Mouse (Mus musculus) CH12.LX (cell line): Measurements from ENCODE around the gene Gnl3l. TPM values are rescaled to one million over a fixed set of nuclear protein-coding genes. Genes with fewer than 3 reads are reported as not detected.

Experiments
- DNase-seq: peaks from one replicate; pipeline ENCODE4 v3.0.0-alpha.2; 2013; ENCODE audit errors: extremely low read depth
- H3K27ac ChIP-seq: 2 replicates; pipeline ENCODE4 v1.5.1; 2012; ENCODE audit warnings: low read depth, mild to moderate bottlenecking, control low read depth, moderate library complexity; ENCODE audit not compliant: insufficient read depth
- H3K27me3 ChIP-seq: replicated peaks from 2 replicates; pipeline ENCODE3; 2012; ENCODE audit warnings: inconsistent platforms
- H3K36me3 ChIP-seq, 2 experiments: replicated peaks in 1 of 2; 2 replicates each; pipeline versions ENCODE3 to v1.6.1; 2012; ENCODE audit warnings: inconsistent platforms in 1 of 2, low read length in 1 of 2, mild to moderate bottlenecking in 1 of 2, mixed read lengths in 1 of 2, moderate library complexity in 1 of 2; ENCODE audit not compliant: control insufficient read depth in 1 of 2, insufficient read depth in 1 of 2
- H3K4me1 ChIP-seq, 2 experiments: 2 replicates each; pipeline ENCODE4 v1.6.1; 2012; ENCODE audit warnings: inconsistent platforms in 1 of 2, moderate library complexity in 1 of 2; ENCODE audit not compliant: insufficient read depth in 2 of 2, control insufficient read depth in 1 of 2
- H3K4me2 ChIP-seq: 2 replicates; pipeline ENCODE4 v1.6.1; 2012; ENCODE audit warnings: low read depth, mild to moderate bottlenecking, control low read depth; ENCODE audit not compliant: poor library complexity, insufficient read depth, severe bottlenecking
- H3K4me3 ChIP-seq, 3 experiments: fragments of 150-350 bp in 1 of 3; sonication (generic) in 1 of 3; replicated peaks in 1 of 3; 2 replicates each; pipeline versions ENCODE3 to v1.5.1; 2011 to 2012; ENCODE audit warnings: low read depth in 2 of 3, low read length in 2 of 3, mild to moderate bottlenecking in 2 of 3, moderate library complexity in 2 of 3, control low read depth in 1 of 3, improper control_type of control experiment in 1 of 3, inconsistent platforms in 1 of 3, mixed read lengths in 1 of 3; ENCODE audit not compliant: poor library complexity in 1 of 3
- H3K79me2 ChIP-seq: replicated peaks from 2 replicates; pipeline ENCODE4 v1.6.1; 2012; ENCODE audit warnings: mild to moderate bottlenecking, moderate library complexity; ENCODE audit not compliant: control insufficient read depth, poor library complexity, insufficient read depth, severe bottlenecking; ENCODE audit errors: extremely low read depth
- H3K9ac ChIP-seq: 2 replicates; pipeline ENCODE4 v1.6.1; 2012; ENCODE audit warnings: low read depth, mild to moderate bottlenecking, control low read depth, moderate library complexity; ENCODE audit not compliant: insufficient read depth
- H3K9me3 ChIP-seq: replicated peaks from 2 replicates; pipeline ENCODE3; 2012; ENCODE audit warnings: low read length, inconsistent platforms, mixed read lengths
- CTCF ChIP-seq, 2 experiments: IDR thresholded peaks in 1 of 2; conservative IDR thresholded peaks in 1 of 2; 2 replicates each; pipeline ENCODE4 v1.5.1; 2011 to 2012; ENCODE audit warnings: low read depth in 2 of 2, low read length in 2 of 2, improper control_type of control experiment in 1 of 2, inconsistent platforms in 1 of 2, mild to moderate bottlenecking in 1 of 2, moderate library complexity in 1 of 2
- E2F4 ChIP-seq: IDR thresholded peaks from 2 replicates; pipeline ENCODE4 v1.6.1; 2011; ENCODE audit warnings: low read depth, low read length, improper control_type of control experiment; ENCODE audit not compliant: insufficient replicate concordance
- ELF1 ChIP-seq: IDR thresholded peaks from 2 replicates; pipeline ENCODE4 v1.6.1; 2014; ENCODE audit warnings: low read depth, mild to moderate bottlenecking, inconsistent platforms, low read length, improper control_type of control experiment
- EP300 ChIP-seq: IDR thresholded peaks from 2 replicates; pipeline ENCODE4 v1.6.1; 2011; ENCODE audit warnings: low read length, improper control_type of control experiment
- GABPA ChIP-seq: IDR thresholded peaks from 2 replicates; pipeline ENCODE4 v1.6.1; 2012; ENCODE audit warnings: low read depth, low read length, improper control_type of control experiment, inconsistent platforms; ENCODE audit not compliant: insufficient replicate concordance
- JUND ChIP-seq: conservative IDR thresholded peaks from 2 replicates; pipeline ENCODE4 v1.6.1; 2011; ENCODE audit warnings: low read depth, low read length, improper control_type of control experiment
- KAT2A ChIP-seq: IDR thresholded peaks from 2 replicates; pipeline ENCODE4 v1.6.1; 2012; ENCODE audit warnings: low read length, improper control_type of control experiment, inconsistent platforms; ENCODE audit not compliant: insufficient replicate concordance
- MAFK ChIP-seq: IDR thresholded peaks from 2 replicates; pipeline ENCODE4 v1.6.1; 2011; ENCODE audit warnings: low read length, improper control_type of control experiment; ENCODE audit not compliant: insufficient replicate concordance
- MAZ ChIP-seq: IDR thresholded peaks from 2 replicates; pipeline ENCODE4 v1.6.1; 2012; ENCODE audit warnings: low read depth, mild to moderate bottlenecking, inconsistent platforms, low read length, improper control_type of control experiment, moderate library complexity
- MEF2A ChIP-seq: IDR thresholded peaks from 2 replicates; pipeline ENCODE4 v1.6.1; 2014; ENCODE audit warnings: low read depth, mild to moderate bottlenecking, inconsistent platforms, low read length, improper control_type of control experiment, borderline replicate concordance
- MXI1 ChIP-seq: IDR thresholded peaks from 2 replicates; pipeline ENCODE4 v1.6.1; 2011; ENCODE audit warnings: mild to moderate bottlenecking, low read depth, low read length, improper control_type of control experiment
- MYC ChIP-seq: IDR thresholded peaks from 2 replicates; pipeline ENCODE4 v1.6.1; 2011; ENCODE audit warnings: low read depth, mild to moderate bottlenecking, improper control_type of control experiment, low read length
- NRF1 ChIP-seq: IDR thresholded peaks from 2 replicates; pipeline ENCODE4 v1.6.1; 2014; ENCODE audit warnings: low read depth, mild to moderate bottlenecking, inconsistent platforms, low read length, improper control_type of control experiment, moderate library complexity
- PAX5 ChIP-seq: IDR thresholded peaks from 2 replicates; pipeline ENCODE4 v1.6.1; 2012; ENCODE audit warnings: low read length, inconsistent platforms, mixed read lengths
- POLR2AphosphoS2 ChIP-seq: IDR thresholded peaks from 2 replicates; pipeline ENCODE4 v1.6.1; 2011; ENCODE audit warnings: low read depth, low read length, improper control_type of control experiment
- RAD21 ChIP-seq: IDR thresholded peaks from 2 replicates; pipeline ENCODE4 v1.6.1; 2011; ENCODE audit warnings: low read depth, mild to moderate bottlenecking, low read length, improper control_type of control experiment, moderate library complexity
- SIN3A ChIP-seq: IDR thresholded peaks from 2 replicates; pipeline ENCODE4 v1.6.1; 2012; ENCODE audit warnings: low read length, improper control_type of control experiment, inconsistent platforms
- SMC3 ChIP-seq: IDR thresholded peaks from 2 replicates; pipeline ENCODE4 v1.6.1; 2011; ENCODE audit warnings: low read depth, low read length, improper control_type of control experiment
- TCF12 ChIP-seq: IDR thresholded peaks from 2 replicates; pipeline ENCODE4 v1.6.1; 2014; ENCODE audit warnings: low read depth, mild to moderate bottlenecking, inconsistent platforms, low read length, improper control_type of control experiment
- USF2 ChIP-seq: conservative IDR thresholded peaks from 2 replicates; pipeline ENCODE4 v1.6.1; 2011; ENCODE audit warnings: low read depth, low read length, improper control_type of control experiment
- ZKSCAN1 ChIP-seq: IDR thresholded peaks from 2 replicates; pipeline ENCODE4 v1.6.1; 2012; ENCODE audit warnings: low read depth, inconsistent platforms, low read length, improper control_type of control experiment, borderline replicate concordance
- ZMIZ1 ChIP-seq: IDR thresholded peaks from 2 replicates; pipeline ENCODE4 v1.6.1; 2012; ENCODE audit warnings: low read depth, mild to moderate bottlenecking, inconsistent platforms, low read length, improper control_type of control experiment
- ZNF384 ChIP-seq: IDR thresholded peaks from 2 replicates; pipeline ENCODE4 v1.6.1; 2012; ENCODE audit warnings: low read depth, low read length, improper control_type of control experiment, inconsistent platforms
- dilution Hi-C: fragments of 300-500 bp; cut with MboI; formaldehyde crosslinking; loops from 2 replicates; pipeline ENCODE4 v1.14.3; 2020; ENCODE audit warnings: low sequenced_read_pairs; ENCODE audit not compliant: extremely low pct_unique_long_range_greater_than_20kb, extremely low pct_ligation_motif_present
- in situ Hi-C: fragments of 300-500 bp; cut with MboI; formaldehyde crosslinking; loops from 3 replicates; pipeline ENCODE4 v1.14.3; 2019; ENCODE audit warnings: low sequenced_read_pairs, low pct_ligation_motif_present, low pct_unique_long_range_greater_than_20kb, mixed read lengths
- polyA plus RNA-seq: library from polyadenylated mRNA; unstranded; fragments of >175 nt; gene quantifications from 2 replicates; pipeline ENCODE4 v1.2.1, GENCODE M21; 2012; ENCODE audit warnings: low read depth; ENCODE audit not compliant: insufficient read length
- total RNA-seq, 2 experiments: library from RNA; depleted of rRNA; stranded (reverse); fragments of 300-350 nt in 1 of 2; fragments of >200 nt in 1 of 2; gene quantifications; 2 replicates each; pipeline ENCODE4 v1.2.3; 2012 to 2014

Gnl3l gene
- total and polyA plus RNA-seq, 3 experiments: 32.3 to 63.8 (median 38.4) TPM

GRCm38 (mm10) chrX:151059346-151059745, 42.2 kb upstream of the Gnl3l start:
- Histone ChIP-seq H3K36me3 (no peaks in the 10 kb centered on the region), H3K9me3 (no peaks in the 10 kb centered on the region), H3K4me3 (no peak overlapping the region), H3K27me3 (no peaks in the 10 kb centered on the region), H3K79me2 (no peaks in the 10 kb centered on the region), H3K4me2 (no peak overlapping the region), H3K27ac (no peak overlapping the region), H3K4me1 (peaks cover 3 to 18% of the 10 kb centered on the region in 2 experiments; a peak in 3 of 4 replicates), H3K9ac (no peak overlapping the region)
- TF ChIP-seq SIN3A (no peak), ZMIZ1 (no peak), MXI1 (no peak), TCF12 (no peak), KAT2A (no peak), MAFK (no peak), JUND (no peak), NRF1 (no peak), EP300 (no peak), SMC3 (no peak), POLR2AphosphoS2 (no peak), CTCF (conservative IDR thresholded peaks at IDR 0.05 in 1 of 2, IDR thresholded peaks at IDR 0.05 in 1 of 2; ENCODE audit: low read depth in 2 of 2, low read length in 2 of 2) (no peak), PAX5 (no peak), GABPA (no peak), MEF2A (no peak), USF2 (no peak)
- no peak for DNase-seq
- dilution Hi-C loops (no loop called here), in situ Hi-C loops (no loop called here)

- Histone ChIP-seq H3K27me3 (no peaks in the 10 kb centered on the region), H3K4me3 (no peak overlapping the region), H3K4me2 (no peak overlapping the region), H3K36me3 (no peaks in the 10 kb centered on the region), H3K79me2 (no peaks in the 10 kb centered on the region), H3K4me1 (0 out of 4 replicates have a peak, but pooled peaks cover 0 to 5% of the 10 kb centered on the region in 2 experiments), H3K9me3 (no peaks in the 10 kb centered on the region), H3K9ac (no peak overlapping the region), H3K27ac (no peak overlapping the region)
- in situ Hi-C loops (no loop called here), dilution Hi-C loops (no loop called here)
- DNase-seq: no peak
- no peak for TF ChIP-seq NRF1
These were observed 38.4 kb upstream of the Gnl3l start for GRCm38 (mm10) chrX:151055559-151055958.

- TF ChIP-seq E2F4 (no peak), CTCF (conservative IDR thresholded peaks at IDR 0.05 in 1 of 2, IDR thresholded peaks at IDR 0.05 in 1 of 2; ENCODE audit: low read depth in 2 of 2, low read length in 2 of 2) (no peak), POLR2AphosphoS2 (no peak), ZKSCAN1 (no peak), ZNF384 (no peak), GABPA (no peak), SIN3A (no peak), MYC (no peak), RAD21 (no peak), USF2 (no peak), MXI1 (no peak), ELF1 (no peak), MAZ (no peak)
- Histone ChIP-seq H3K9ac (no peak overlapping the region), H3K79me2 (no peaks in the 10 kb centered on the region), H3K4me2 (no peak overlapping the region), H3K27me3 (no peaks in the 10 kb centered on the region), H3K27ac (no peak overlapping the region), H3K4me1 (0 out of 4 replicates have a peak, but pooled peaks cover 0 to 5% of the 10 kb centered on the region in 2 experiments), H3K36me3 (no peaks in the 10 kb centered on the region), H3K9me3 (no peaks in the 10 kb centered on the region), H3K4me3 (no peak overlapping the region)
- in situ Hi-C loops: no loop called here
- no peak for DNase-seq
- dilution Hi-C loops: no loop called here
These were observed 37.4 kb upstream of the Gnl3l start for GRCm38 (mm10) chrX:151054489-151054888.
